Mouse (Mus musculus): ENCODE data around the gene Coa7.

GRCm38 (mm10) chr4:108317656-108318605 is 10.0 kb upstream of the Coa7 start:
- TF ChIP-seq CTCF (IDR thresholded peaks at IDR 0.05) (no peak), EP300 (IDR thresholded peaks at IDR 0.05) (no peak)
